Mouse (Mus musculus): Measurements from ENCODE around the gene Samd7.

- TF ChIP-seq CTCF (IDR thresholded peaks at IDR 0.05; ENCODE audit: control insufficient read depth, insufficient read depth, insufficient read length) (no peak), MYOG (IDR thresholded peaks at IDR 0.05; ENCODE audit: control insufficient read depth, extremely low read depth, insufficient read length) (no peak)
Observed at GRCm38 (mm10) chr3:30792737-30793402, 46.8 kb downstream of the Samd7 start, which contains the start of gene Sec62.
